Mouse (Mus musculus): ENCODE measurements around the gene Sntg2.

DNA sequence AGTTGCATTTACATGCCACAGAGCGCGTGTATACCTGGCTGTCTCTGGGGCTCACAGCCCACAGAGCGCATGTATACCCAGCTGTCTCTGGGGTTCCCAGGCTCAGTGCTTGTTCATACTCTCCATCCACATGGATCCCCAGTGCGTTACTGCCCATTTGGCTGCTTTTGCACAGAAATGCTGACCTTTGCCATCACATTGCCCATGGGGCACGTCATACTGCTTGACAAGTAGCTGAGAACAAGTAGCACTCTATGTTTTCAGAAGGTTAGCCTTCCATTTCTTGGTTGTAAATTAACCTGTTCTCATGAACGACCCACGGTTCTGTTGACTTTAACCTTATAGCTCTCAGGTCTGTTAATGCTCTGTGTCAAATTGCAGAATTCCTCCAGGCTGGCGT is 43.4 kb upstream of the Sntg2 start:
- TF ChIP-seq CTCF (IDR thresholded peaks at IDR 0.05; ENCODE audit: borderline replicate concordance, insufficient read depth, low read length) (no peak), POLR2A (IDR thresholded peaks at IDR 0.05; ENCODE audit: low read depth, low read length) (no peak)

Data from embryonic fibroblast, embryonic 13.5 days (primary cell).